Mouse (Mus musculus) small intestine, adult 2 months (tissue): Measurements from ENCODE around the gene Homer2. TPM values are rescaled to one million over a fixed set of nuclear protein-coding genes. Genes with fewer than 3 reads are reported as not detected.

ENCODE experiments used
- H3K27ac ChIP-seq: fragments of 200-500 bp; 2 replicates; pipeline ENCODE4 v1.5.1; 2012; ENCODE audit warnings: low read depth, low read length, control low read depth, inconsistent platforms; ENCODE audit not compliant: insufficient read depth
- H3K27me3 ChIP-seq: fragments of 200-500 bp; 2 replicates; pipeline ENCODE4 v1.6.1; 2012; ENCODE audit warnings: mild to moderate bottlenecking, moderate library complexity, low read length, inconsistent platforms; ENCODE audit not compliant: control insufficient read depth, insufficient read depth
- H3K36me3 ChIP-seq: fragments of 200-500 bp; 2 replicates; pipeline ENCODE4 v1.6.1; 2012; ENCODE audit warnings: mild to moderate bottlenecking, low read length, control low read depth, inconsistent platforms; ENCODE audit not compliant: control insufficient read depth, insufficient read depth
- H3K4me1 ChIP-seq: fragments of 200-500 bp; 2 replicates; pipeline ENCODE4 v1.6.1; 2012; ENCODE audit warnings: low read length, inconsistent platforms, mixed read lengths; ENCODE audit not compliant: control insufficient read depth, insufficient read depth, insufficient read length
- H3K4me3 ChIP-seq: fragments of 200-500 bp; 2 replicates; pipeline ENCODE4 v1.5.1; 2012; ENCODE audit warnings: low read depth, mild to moderate bottlenecking, control low read depth, inconsistent platforms, low read length, moderate library complexity
- CTCF ChIP-seq: fragments of 200-500 bp; IDR thresholded peaks from 2 replicates; pipeline ENCODE4 v1.5.1; 2012; ENCODE audit warnings: low read depth, mild to moderate bottlenecking, control low read depth, inconsistent platforms, low read length, moderate library complexity, mixed read lengths; ENCODE audit not compliant: insufficient replicate concordance, insufficient read length; ENCODE audit errors: extremely low read depth
- POLR2A ChIP-seq: fragments of 200-500 bp; IDR thresholded peaks from 2 replicates; pipeline ENCODE4 v1.6.1; 2012; ENCODE audit warnings: low read depth, mild to moderate bottlenecking, control low read depth, inconsistent platforms, low read length, moderate library complexity
- WGBS: fragments of 180-500 bp; shearing (Covaris S2); methylation state at CpG from one replicate; pipeline ENCODE4 v1.1.7; 2018; 5-methylcytosine and 5-hydroxymethylcytosine counted together
- polyA plus RNA-seq: library from polyadenylated mRNA; depleted of rRNA; stranded (reverse); fragments of >200 nt; gene quantifications from 2 replicates; pipeline ENCODE4 v1.2.3, GENCODE M21; 2012

Homer2 gene
- polyA plus RNA-seq, 1 experiment, result 20.2 TPM

- H3K4me3 ChIP-seq, result no peak overlapping the region
- H3K27ac ChIP-seq, result no peak overlapping the region
- TF ChIP-seq CTCF (no peak), POLR2A (no peak)
- H3K36me3 ChIP-seq, result no peaks in the 10 kb centered on the region
- H3K27me3 ChIP-seq, result no peaks in the 10 kb centered on the region
- WGBS, result 84% methylated on average over 2 of the region's 2 CpGs
- 0 out of 2 replicates have a peak, but pooled peaks cover 1% of the 10 kb centered on the region for H3K4me1 ChIP-seq
These were observed 49.5 kb downstream of the Homer2 start for GRCm38 (mm10) chr7:81657631-81658347.

- H3K27me3 ChIP-seq, result no peaks in the 10 kb centered on the region
- 91% methylated on average over 3 of the region's 3 CpGs for WGBS
- TF ChIP-seq POLR2A (no peak), CTCF (no peak)
- no peak overlapping the region for H3K27ac ChIP-seq
- H3K36me3 ChIP-seq, result no peaks in the 10 kb centered on the region
- no peak overlapping the region for H3K4me3 ChIP-seq
- H3K4me1 ChIP-seq, result 0 out of 2 replicates have a peak, but pooled peaks cover 1% of the 10 kb centered on the region
These were observed 50.3 kb downstream of the Homer2 start for GRCm38 (mm10) chr7:81657055-81657454.

GRCm38 (mm10) chr7:81656635-81657034 is 50.7 kb downstream of the Homer2 start:
- Histone ChIP-seq H3K4me3 (no peak overlapping the region), H3K4me1 (0 out of 2 replicates have a peak, but pooled peaks cover 1% of the 10 kb centered on the region), H3K36me3 (no peaks in the 10 kb centered on the region), H3K27ac (no peak overlapping the region), H3K27me3 (no peaks in the 10 kb centered on the region)
- no peak for TF ChIP-seq POLR2A
- TF ChIP-seq CTCF, result no peak
- WGBS, result 71% methylated on average over 8 of the region's 8 CpGs

GRCm38 (mm10) chr7:81654946-81655718 is 52.2 kb downstream of the Homer2 start:
- H3K27ac ChIP-seq, result no peak overlapping the region
- WGBS, result 67% methylated on average over 9 of the region's 9 CpGs
- TF ChIP-seq CTCF (no peak), POLR2A (no peak)
- no peak overlapping the region for H3K4me3 ChIP-seq
- H3K36me3 ChIP-seq, result no peaks in the 10 kb centered on the region
- H3K27me3 ChIP-seq, result no peaks in the 10 kb centered on the region
- 0 out of 2 replicates have a peak, but pooled peaks cover 1% of the 10 kb centered on the region for H3K4me1 ChIP-seq

GRCm38 (mm10) chr7:81653988-81654387 is 53.3 kb downstream of the Homer2 start:
- H3K4me3 ChIP-seq, result no peak overlapping the region
- WGBS, result 67% methylated on average over 8 of the region's 8 CpGs
- TF ChIP-seq CTCF, result no peak
- no peak for TF ChIP-seq POLR2A
- H3K27ac ChIP-seq, result no peak overlapping the region
- no peaks in the 10 kb centered on the region for H3K36me3 ChIP-seq
- H3K4me1 ChIP-seq, result no peaks in the 10 kb centered on the region
- no peaks in the 10 kb centered on the region for H3K27me3 ChIP-seq

GRCm38 (mm10) chr7:81652296-81652695 is 55.0 kb downstream of the Homer2 start:
- no peak overlapping the region for H3K27ac ChIP-seq
- H3K36me3 ChIP-seq, result no peaks in the 10 kb centered on the region
- WGBS, result 79% methylated on average over 2 of the region's 2 CpGs
- no peaks in the 10 kb centered on the region for H3K27me3 ChIP-seq
- H3K4me3 ChIP-seq, result no peak overlapping the region
- H3K4me1 ChIP-seq, result peaks cover 3% of the 10 kb centered on the region; the same call in 1 of the 2 replicates
- TF ChIP-seq CTCF (no peak), POLR2A (no peak)

- Histone ChIP-seq H3K27me3 (no peaks in the 10 kb centered on the region), H3K27ac (no peak overlapping the region), H3K4me3 (no peak overlapping the region), H3K4me1 (peaks cover 3% of the 10 kb centered on the region; the same call in 1 of the 2 replicates), H3K36me3 (no peaks in the 10 kb centered on the region)
- no peak for TF ChIP-seq POLR2A
- TF ChIP-seq CTCF, result no peak
- WGBS, result 73% methylated on average over 5 of the region's 5 CpGs
These were observed 56.0 kb downstream of the Homer2 start for GRCm38 (mm10) chr7:81651284-81651683.
